Mouse (Mus musculus): ENCODE results near the gene Arsb.

The Arsb gene
- long read RNA-seq, experiment 1, full-length matches to known transcripts = 10 of 13 reads
- long read RNA-seq, experiment 1, partial matches to known transcripts = 1 of 13 reads
- long read RNA-seq, experiment 1, other reads (novel, unspliced or antisense) = 2 of 13 reads
- long read RNA-seq, experiment 2, full-length matches to known transcripts = 5 of 11 reads
- long read RNA-seq, experiment 2, partial matches to known transcripts = 1 of 11 reads
- long read RNA-seq, experiment 2, other reads (novel, unspliced or antisense) = 5 of 11 reads

GRCm38 (mm10) chr13:93771588-93772278, at the start of gene Arsb:
TSS of gene Arsb (plus strand) at chr13:93771630.
- intact Hi-C loops (cut with DNase I) = no loop called here

GRCm38 (mm10) chr13:93721916-93722315, 49.5 kb upstream of the Arsb start:
- intact Hi-C loops (cut with DNase I) = loop anchor here (5.0 kb wide), 1 partner anchor 735 kb away; no protein-coding TSS in a partner anchor

GRCm38 (mm10) chr13:93723455-93723854, 48.0 kb upstream of the Arsb start:
- intact Hi-C loops (cut with DNase I) = loop anchor here (5.0 kb wide), 1 partner anchor 736 kb away; no protein-coding TSS in a partner anchor

- intact Hi-C loops (cut with DNase I) = loop anchor here (5.0 kb wide), 1 partner anchor 737 kb away; no protein-coding TSS in a partner anchor
Observed at GRCm38 (mm10) chr13:93724206-93724605, 47.2 kb upstream of the Arsb start.

GRCm38 (mm10) chr13:93735131-93735636, 36.2 kb upstream of the Arsb start:
- intact Hi-C loops (cut with DNase I) = no loop called here

- intact Hi-C loops (cut with DNase I) = no loop called here
Observed at GRCm38 (mm10) chr13:93744118-93744517, 27.3 kb upstream of the Arsb start.

- intact Hi-C loops (cut with DNase I) = no loop called here
Observed at GRCm38 (mm10) chr13:93752597-93753400, 18.6 kb upstream of the Arsb start.

- intact Hi-C loops (cut with DNase I) = no loop called here
Observed at GRCm38 (mm10) chr13:93755084-93755483, 16.3 kb upstream of the Arsb start.

- intact Hi-C loops (cut with DNase I) = no loop called here
Observed at GRCm38 (mm10) chr13:93756674-93757073, 14.8 kb upstream of the Arsb start.

- intact Hi-C loops (cut with DNase I) = no loop called here
Observed at GRCm38 (mm10) chr13:93757514-93757913, 13.9 kb upstream of the Arsb start.

- intact Hi-C loops (cut with DNase I) = no loop called here
Observed at GRCm38 (mm10) chr13:93758149-93758898, 13.1 kb upstream of the Arsb start.

GRCm38 (mm10) chr13:93761831-93762230, 9.6 kb upstream of the Arsb start:
- intact Hi-C loops (cut with DNase I) = no loop called here

GRCm38 (mm10) chr13:93762879-93763278, 8.6 kb upstream of the Arsb start:
- intact Hi-C loops (cut with DNase I) = no loop called here

- intact Hi-C loops (cut with DNase I) = no loop called here
Observed at GRCm38 (mm10) chr13:93764321-93764973, 7.0 kb upstream of the Arsb start.

GRCm38 (mm10) chr13:93771031-93771587, 321 bp upstream of the Arsb start:
- intact Hi-C loops (cut with DNase I) = no loop called here

- intact Hi-C loops (cut with DNase I) = no loop called here
Observed at GRCm38 (mm10) chr13:93772279-93772636, 828 bp downstream of the Arsb start.

GRCm38 (mm10) chr13:93772861-93773260, 1.4 kb downstream of the Arsb start:
- intact Hi-C loops (cut with DNase I) = no loop called here

- intact Hi-C loops (cut with DNase I) = no loop called here
Observed at GRCm38 (mm10) chr13:93773704-93774315, 2.4 kb downstream of the Arsb start.

GRCm38 (mm10) chr13:93782823-93783222, 11.4 kb downstream of the Arsb start:
- intact Hi-C loops (cut with DNase I) = no loop called here

GRCm38 (mm10) chr13:93785329-93785728, 13.9 kb downstream of the Arsb start:
- intact Hi-C loops (cut with DNase I) = no loop called here
